In the genomic region with DNA sequence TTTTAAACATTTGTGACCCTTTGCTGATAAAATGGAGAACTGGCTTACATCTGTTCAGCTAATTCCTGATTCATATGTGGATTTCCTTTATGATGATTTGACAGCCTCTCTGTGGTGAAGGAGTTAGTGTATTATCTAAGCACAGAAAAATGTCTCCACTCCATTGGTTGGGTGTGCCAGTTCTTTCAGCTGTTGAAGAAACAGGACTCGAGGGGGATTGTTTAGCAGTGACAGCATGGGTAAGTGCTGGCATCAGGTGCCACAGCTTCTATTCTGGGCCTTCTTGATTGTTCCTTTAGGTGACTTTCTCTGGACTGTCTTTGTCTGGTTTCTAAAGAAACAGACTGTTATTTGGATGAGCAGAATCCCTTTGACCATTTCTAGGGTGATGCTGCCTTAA, we compare ENCODE assay signal across 25 mouse cellular contexts. TPM values are rescaled to one million over a fixed set of nuclear protein-coding genes. Genes with fewer than 3 reads are reported as not detected.
DNase-seq lines count a peak whose midpoint lies in the region; ATAC-seq and TF ChIP-seq lines count a peak whose summit lies in the region.
"Had no signal": no experiment of that assay in that cellular context is flagged by ENCODE, and none has a peak within 500 bp of the region (broad histone marks: within the 10 kb centered on the region; RNA-seq: fewer than 3 reads in every experiment).

No protein-coding gene starts in this region.

- peaks cover 45% of the 10 kb centered on the region for H3K79me2 ChIP-seq in myocyte (ENCODE audit: control insufficient read depth, insufficient read depth)

- WGBS in heart, embryonic 16.5 days: 27% methylated on average over 1 of the region's 1 CpGs
- 41% methylated on average over 1 of the region's 1 CpGs for WGBS in lung, postnatal 0 days
- WGBS in lung, adult 2 months: 29% methylated on average over 1 of the region's 1 CpGs

- no peaks in the 10 kb centered on the region for H3K27me3 ChIP-seq in heart, embryonic 16.5 days (ENCODE audit: control insufficient read depth, insufficient read depth, low read length)
- H3K27me3 ChIP-seq in lung, postnatal 0 days (replicated peaks; ENCODE audit: insufficient read depth, low read length): no peaks in the 10 kb centered on the region
- no peaks in the 10 kb centered on the region for H3K27me3 ChIP-seq in myocyte (ENCODE audit: control insufficient read depth, insufficient read depth, insufficient read length)
- H3K27me3 ChIP-seq: CH12.LX; embryonic facial prominence, embryonic 12.5 days; hindbrain, embryonic 12.5 days had no signal

- H3ac ChIP-seq in myocyte (ENCODE audit: control insufficient read depth, insufficient read length): no peak overlapping the region

- no peak for TF ChIP-seq POLR2A in lung, adult 2 months (IDR thresholded peaks at IDR 0.05; ENCODE audit: borderline replicate concordance, extremely low read depth, low read depth, low read length)
- TF ChIP-seq POLR2A in myocyte (IDR thresholded peaks at IDR 0.05; ENCODE audit: insufficient read length, low read depth): no peak

- H3K27ac ChIP-seq in heart, embryonic 16.5 days (ENCODE audit: low read length): peak overlapping the region; percentile 64
- H3K27ac ChIP-seq in lung, postnatal 0 days (ENCODE audit: low read length): no peak overlapping the region
- H3K27ac ChIP-seq: embryonic facial prominence, embryonic 12.5 days; forebrain, embryonic 10.5 days; hindbrain, embryonic 12.5 days; hindbrain, postnatal 0 days had no signal

- no peak overlapping the region for H3K9ac ChIP-seq in heart, embryonic 16.5 days (ENCODE audit: low read length)
- H3K9ac ChIP-seq in lung, postnatal 0 days (replicated peaks; ENCODE audit: low read depth): no peak overlapping the region
- H3K9ac ChIP-seq: embryonic facial prominence, embryonic 12.5 days; hindbrain, embryonic 12.5 days had no signal

- no peaks in the 10 kb centered on the region for H3K9me3 ChIP-seq in heart, embryonic 16.5 days (replicated peaks; ENCODE audit: control insufficient read depth, low read length)
- H3K9me3 ChIP-seq in lung, postnatal 0 days (ENCODE audit: low read length): no peaks in the 10 kb centered on the region
- H3K9me3 ChIP-seq: embryonic facial prominence, embryonic 12.5 days; forebrain, embryonic 10.5 days; hindbrain, embryonic 12.5 days had no signal

- peak; percentile 29; the same call in 1 of the 2 replicates for TF ChIP-seq EP300 in lung, postnatal 0 days (IDR thresholded peaks at IDR 0.05)

- intact Hi-C loops in heart, postnatal 36 days (cut with DNase I): no loop called here

- DNase-seq in heart, postnatal 36 days: no peak
- DNase-seq in lung, postnatal 0 days (ENCODE audit: low spot score): peak; percentile 18
- DNase-seq in lung, adult 2 months: no peak
- peak; percentile 39 for DNase-seq in NIH3T3 (ENCODE audit: low read depth)
- DNase-seq in spleen, postnatal 4 days (ENCODE audit: low spot score in 2 of 2): no peak
- DNase-seq in thymus, postnatal 0 days (ENCODE audit: low spot score): no peak
- DNase-seq: adrenal gland, postnatal 10 days; cerebellum, adult 11 months; cerebellum, adult 8-10 months; cerebellum, postnatal 14 days; embryo, embryonic 11 days; gastrocnemius, postnatal 25 days; heart, postnatal 4 days; kidney, adult 11 months had no signal

- H3K4me1 ChIP-seq in heart, embryonic 16.5 days (ENCODE audit: control insufficient read depth, insufficient read depth, low read length): peaks cover 26% of the 10 kb centered on the region
- H3K4me1 ChIP-seq in lung, postnatal 0 days (ENCODE audit: insufficient read depth, low read depth, low read length): no peaks in the 10 kb centered on the region
- H3K4me1 ChIP-seq in lung, adult 2 months (ENCODE audit: control insufficient read depth, insufficient read depth, low read length): no peaks in the 10 kb centered on the region
- H3K4me1 ChIP-seq: forebrain, embryonic 10.5 days had no signal

- H3K4me3 ChIP-seq in heart, embryonic 16.5 days (ENCODE audit: low read length): no peak overlapping the region
- H3K4me3 ChIP-seq in lung, postnatal 0 days (ENCODE audit: low read depth, low read length): no peak overlapping the region
- H3K4me3 ChIP-seq in lung, adult 2 months (replicated peaks; ENCODE audit: extremely low read depth, low read depth, low read length): no peak overlapping the region
- no peak overlapping the region for H3K4me3 ChIP-seq in myocyte
- H3K4me3 ChIP-seq: embryonic facial prominence, embryonic 12.5 days; erythroblast, embryonic 14.5 days; forebrain, embryonic 10.5 days; hindbrain, embryonic 12.5 days had no signal

- H3K36me3 ChIP-seq in heart, embryonic 16.5 days (ENCODE audit: control insufficient read depth, insufficient read depth): no peaks in the 10 kb centered on the region
- no peaks in the 10 kb centered on the region for H3K36me3 ChIP-seq in lung, postnatal 0 days (ENCODE audit: insufficient read depth, low read length)
- peaks cover 5% of the 10 kb centered on the region for H3K36me3 ChIP-seq in myocyte (ENCODE audit: control insufficient read depth, insufficient read depth)
- H3K36me3 ChIP-seq: embryonic facial prominence, embryonic 12.5 days; forebrain, embryonic 10.5 days; hindbrain, embryonic 12.5 days had no signal

- ATAC-seq in heart, embryonic 16.5 days (replicated peaks; ENCODE audit: extremely low read depth, insufficient read depth, low FRiP score): no peak
- peak; percentile 43 for ATAC-seq in lung, postnatal 0 days
- ATAC-seq: forebrain, embryonic 14.5 days; hindbrain, postnatal 0 days had no signal

- no peak overlapping the region for H3K4me2 ChIP-seq in heart, embryonic 16.5 days (ENCODE audit: low read depth, low read length)
- H3K4me2 ChIP-seq in lung, postnatal 0 days (replicated peaks; ENCODE audit: low read depth, low read length): no peak overlapping the region
- peak overlapping the region; percentile 37 for H3K4me2 ChIP-seq in myocyte (ENCODE audit: low read depth)
- H3K4me2 ChIP-seq: embryonic facial prominence, embryonic 12.5 days; hindbrain, embryonic 12.5 days had no signal

- no peak for TF ChIP-seq CTCF in lung, postnatal 0 days (IDR thresholded peaks at IDR 0.05)
- no peak for TF ChIP-seq CTCF in lung, adult 2 months (IDR thresholded peaks at IDR 0.05; ENCODE audit: insufficient read depth, low read length)

TF ChIP-seq in myocyte, 11 proteins besides CTCF, POLR2A, EP300 and RAD21:
- peak; percentile 85 for TF ChIP-seq TCF12 (IDR thresholded peaks at IDR 0.05; ENCODE audit: insufficient read depth, poor library complexity, severe bottlenecking)
- no peak for TF ChIP-seq POLR2AphosphoS2 (IDR thresholded peaks at IDR 0.05; ENCODE audit: insufficient read length, low read depth)
- no peak for TF ChIP-seq REST (IDR thresholded peaks at IDR 0.05; ENCODE audit: insufficient read depth, insufficient read length)
- TF ChIP-seq MYOD1 (IDR thresholded peaks at IDR 0.05; ENCODE audit: control insufficient read depth in 1 of 3, insufficient read length in 2 of 3, low read depth in 2 of 3): peak in 2 of 3 experiments; percentile 75 to 78
- TF ChIP-seq MAX (IDR thresholded peaks at IDR 0.05; ENCODE audit: low read depth): no peak
- TF ChIP-seq CEBPB (IDR thresholded peaks at IDR 0.05; ENCODE audit: insufficient read depth, poor library complexity, severe bottlenecking): no peak
- TF ChIP-seq MYOG (IDR thresholded peaks at IDR 0.05; ENCODE audit: control insufficient read depth in 1 of 3, insufficient read depth in 1 of 3, insufficient read length in 2 of 3, low read depth in 2 of 3): peak in 2 of 3 experiments; percentile 68
- no peak for TF ChIP-seq TCF3 (IDR thresholded peaks at IDR 0.05; ENCODE audit: insufficient read length, low read depth)

RNA-seq across cellular contexts. Expression of a gene that starts 42.0 kb away (rescaled TPM):
- polyA plus RNA-seq in heart, embryonic 16.5 days (2015; fragmentation: Nextera tagmentation; extraction: Ambion mirVana): 14.4 and 17.8 TPM in 2 replicates
- total RNA-seq in heart, postnatal 36 days (2021): 10 to 100 TPM in 1 of 2 experiments, 1 to 10 TPM in 1; 7.3 to 10.4 TPM
- 1.7 and 2.2 TPM in 2 replicates for polyA plus RNA-seq in lung, postnatal 0 days (2015; fragmentation: Nextera tagmentation; extraction: Ambion mirVana)
- 4.1 and 4.4 TPM in 2 replicates for polyA plus RNA-seq in lung, adult 2 months (2012; rRNA removed)
- 6.9 TPM for polyA plus RNA-seq in myocyte (2012; fragmentation: generic; extraction: Trizol)
- polyA plus RNA-seq in thymus, postnatal 0 days (2015; fragmentation: Nextera tagmentation; extraction: Ambion mirVana): 0.77 and 0.86 TPM in 2 replicates
- total RNA-seq: CH12.LX; common myeloid progenitor, adult 5-6 weeks; granulocyte monocyte progenitor cell, adult 5-6 weeks had no signal

Comparison
In these comparisons a context has a peak if more than half of its experiments do, and no peak if none do; other contexts are left out.
1. DNase-seq: peak in lung, postnatal 0 days (single experiment) and NIH3T3 (single experiment); none in heart, postnatal 36 days (0 of 2), lung, adult 2 months (single experiment), spleen, postnatal 4 days (0 of 2) and thymus, postnatal 0 days (single experiment).